Mouse (Mus musculus) spleen, adult 12 weeks (tissue): ENCODE data around the gene Rcsd1.

Experiments used
- DNase-seq: peaks from one replicate; pipeline ENCODE4 v3.0.0; 2022; ENCODE audit warnings: low spot score

Rcsd1 gene

DNA sequence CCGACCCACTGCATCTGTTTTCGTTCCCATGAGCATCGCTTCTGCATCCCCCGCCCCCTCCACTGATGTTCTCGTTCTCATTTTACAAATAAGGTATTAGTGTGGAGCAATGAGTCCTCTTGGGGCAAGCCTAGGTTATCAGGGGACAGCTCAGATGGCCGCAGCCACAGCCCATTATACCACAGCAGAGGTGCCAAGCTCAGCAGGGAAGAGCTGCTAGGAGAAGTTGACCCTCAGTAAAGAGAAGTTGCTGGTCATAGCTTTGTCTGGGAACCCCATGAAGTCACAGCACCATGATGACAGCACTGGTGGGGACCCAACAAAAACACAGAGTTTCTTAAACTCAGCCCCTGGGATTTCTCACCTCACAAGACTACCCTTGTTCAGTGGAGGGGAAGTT lies 47.8 kb downstream of the Rcsd1 start:
- DNase-seq: no peak

DNA sequence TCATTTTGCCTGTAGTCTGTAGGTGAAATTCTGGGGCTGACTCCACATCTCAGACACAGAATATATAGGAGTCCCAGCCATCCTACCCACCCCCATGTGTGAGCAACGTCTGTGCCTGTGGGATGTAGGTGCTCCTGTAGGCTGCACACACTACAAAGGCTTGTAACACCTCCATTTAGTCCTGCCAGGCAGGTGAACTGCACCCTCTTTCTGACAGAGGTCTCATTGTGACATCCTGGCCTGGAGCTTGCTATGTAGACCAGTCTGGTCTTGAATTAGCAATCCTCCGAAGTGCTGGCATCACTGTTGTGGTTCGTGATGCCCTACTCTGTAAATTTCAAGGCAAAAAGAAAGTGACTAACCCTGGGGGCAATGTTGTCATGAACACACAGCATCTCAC lies 48.4 kb downstream of the Rcsd1 start:
- no peak for DNase-seq

DNA sequence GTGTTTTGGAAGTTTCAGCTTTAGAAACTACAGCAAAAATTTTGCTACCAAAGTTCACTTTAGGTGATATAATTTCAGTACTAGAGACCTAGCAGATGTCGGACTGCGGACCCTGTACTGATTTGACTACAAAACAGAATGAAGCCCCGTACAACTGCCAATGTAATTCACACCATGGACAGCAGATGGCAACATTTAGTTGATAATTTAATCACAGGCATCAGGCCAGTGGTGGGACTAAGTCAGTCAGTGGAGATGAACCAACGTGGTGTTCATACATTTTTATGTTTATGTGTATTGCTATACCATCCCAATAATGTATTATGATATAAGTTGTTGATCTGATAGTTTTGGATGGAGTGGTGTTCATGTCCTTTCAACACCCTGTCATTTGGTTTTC lies 48.8 kb downstream of the Rcsd1 start:
- no peak for DNase-seq

DNA sequence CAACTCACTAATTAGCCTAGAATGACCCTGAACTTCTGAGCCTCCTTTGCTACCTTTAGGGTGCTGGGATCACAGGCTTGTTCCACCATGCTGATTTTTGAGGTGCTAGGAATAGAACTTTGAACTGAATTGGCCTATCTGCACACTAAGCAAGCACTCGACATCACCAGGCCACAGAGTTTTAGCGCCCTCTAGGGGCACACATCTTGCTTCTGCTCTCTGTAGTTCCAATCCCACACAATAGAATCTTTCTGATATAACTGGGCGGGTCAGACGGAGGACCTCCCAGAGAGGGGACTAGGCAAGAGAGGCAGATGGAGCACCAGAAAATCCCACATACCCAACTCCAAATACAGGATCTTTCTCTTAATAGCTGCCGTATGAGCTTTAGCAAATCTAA lies 51.0 kb downstream of the Rcsd1 start:
- no peak for DNase-seq

DNA sequence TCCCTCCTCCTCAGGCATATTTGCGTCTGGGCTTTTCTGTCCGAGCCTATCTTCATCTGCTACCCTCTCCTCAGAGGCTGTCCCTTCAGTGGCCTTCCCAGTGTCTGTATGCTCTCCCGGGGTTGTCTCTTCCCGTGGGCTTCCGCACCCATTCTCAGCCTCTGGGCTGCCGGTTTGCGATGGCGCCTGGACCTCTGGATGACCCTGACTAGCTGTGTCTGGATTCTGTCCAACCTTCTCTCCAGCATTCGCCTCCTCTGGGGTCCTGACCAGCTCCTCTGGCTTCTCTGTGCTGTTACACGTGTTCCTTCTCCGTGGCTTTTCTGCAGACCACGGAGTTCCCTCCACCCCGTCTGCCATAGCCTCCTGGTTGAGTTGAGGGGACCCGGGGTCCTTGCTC lies 54.1 kb downstream of the Rcsd1 start:
- DNase-seq: no peak

DNA sequence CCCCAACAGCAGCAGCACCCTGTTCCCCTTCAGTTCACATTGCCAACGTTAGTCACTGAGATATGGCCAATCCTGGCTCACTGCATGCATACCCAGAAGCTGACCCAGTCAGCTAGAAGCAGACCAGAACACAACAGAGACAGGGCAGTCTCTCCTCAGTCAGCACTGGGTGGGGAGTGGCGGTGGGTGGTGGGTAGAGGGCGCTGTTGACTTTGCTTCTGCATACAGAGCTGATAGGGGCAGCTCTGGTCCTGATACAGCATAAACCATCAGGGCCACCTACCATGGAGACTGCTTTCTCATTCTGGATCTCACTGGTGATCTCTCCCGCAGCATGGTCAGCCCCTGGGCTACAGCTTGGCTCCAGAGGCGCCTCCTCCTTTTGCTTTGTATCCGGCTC lies 54.5 kb downstream of the Rcsd1 start:
- DNase-seq: no peak

DNA sequence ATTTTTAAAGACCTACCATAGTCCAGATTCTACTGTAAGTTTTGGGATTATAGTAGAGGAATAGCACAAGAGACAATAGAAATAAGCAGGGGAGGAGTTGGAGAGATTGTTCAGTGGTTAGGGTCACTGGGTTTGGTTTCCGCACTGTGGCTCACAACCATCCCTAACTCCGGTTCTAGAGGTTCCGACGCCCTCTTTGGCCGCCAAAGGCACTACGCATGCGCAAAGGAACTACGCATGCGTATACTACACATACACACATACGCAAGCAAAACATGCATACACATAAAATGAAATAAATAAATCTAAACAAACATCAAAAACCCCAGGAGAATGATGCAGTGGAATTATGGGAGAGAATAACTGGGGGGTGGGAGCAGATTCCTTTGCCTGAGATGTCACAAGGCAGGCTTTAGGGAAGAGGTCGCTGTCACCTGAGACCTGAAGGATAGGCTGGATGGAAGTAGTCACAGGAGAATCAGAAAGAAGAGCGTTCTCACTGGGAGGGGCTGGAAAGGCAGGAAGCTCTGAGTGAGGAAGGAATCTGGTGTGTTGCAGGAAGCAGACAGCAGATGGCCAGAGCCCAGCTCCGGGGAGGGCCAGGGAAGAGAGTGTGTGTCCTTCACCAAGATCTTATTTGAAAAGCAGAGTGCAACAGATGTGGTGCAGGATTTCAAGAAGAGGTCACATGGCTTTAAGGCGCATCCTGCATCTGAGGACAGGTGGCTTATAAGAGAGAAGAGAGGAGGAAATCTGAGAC lies 56.3 kb downstream of the Rcsd1 start:
- no peak for DNase-seq

DNA sequence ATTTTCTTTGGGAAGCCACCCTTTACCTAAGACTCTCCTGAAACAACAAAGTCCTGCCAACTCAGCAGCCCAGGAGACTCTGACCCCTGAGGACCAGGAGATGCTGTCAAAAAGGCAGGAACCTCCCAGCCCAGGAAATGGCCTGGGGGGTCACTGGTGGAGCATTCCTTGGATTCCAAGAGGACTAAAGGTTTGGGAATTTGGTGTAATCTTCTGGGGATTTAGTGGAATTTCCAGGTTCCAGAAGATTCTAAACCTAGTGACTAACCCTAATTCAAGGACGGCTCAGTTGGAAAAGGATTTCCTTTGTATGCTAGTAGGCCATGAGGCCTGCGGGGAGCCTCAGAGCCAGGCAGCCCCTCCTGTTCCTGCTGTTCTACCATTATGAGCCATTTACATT lies 57.0 kb downstream of the Rcsd1 start:
- no peak for DNase-seq

DNA sequence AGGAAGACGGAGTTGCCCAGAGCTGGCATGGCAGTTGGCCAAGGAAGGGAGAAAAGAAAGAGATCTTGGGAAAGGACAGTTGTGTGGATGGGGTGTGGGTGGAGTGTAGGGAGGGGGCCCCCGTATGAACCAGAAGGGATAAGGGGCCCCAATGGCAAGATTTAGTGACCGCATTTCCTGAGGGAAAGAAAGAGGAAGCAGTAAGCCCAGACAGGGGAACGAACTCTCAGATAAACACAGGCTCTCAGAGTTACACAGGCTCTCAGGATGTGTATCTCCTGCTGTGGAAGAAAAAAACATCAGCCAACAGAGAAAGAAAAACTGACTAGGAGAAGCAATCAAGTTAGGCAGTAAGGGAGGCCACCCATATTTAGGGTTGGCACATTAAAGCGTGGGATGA lies 58.4 kb downstream of the Rcsd1 start:
- DNase-seq: no peak

DNA sequence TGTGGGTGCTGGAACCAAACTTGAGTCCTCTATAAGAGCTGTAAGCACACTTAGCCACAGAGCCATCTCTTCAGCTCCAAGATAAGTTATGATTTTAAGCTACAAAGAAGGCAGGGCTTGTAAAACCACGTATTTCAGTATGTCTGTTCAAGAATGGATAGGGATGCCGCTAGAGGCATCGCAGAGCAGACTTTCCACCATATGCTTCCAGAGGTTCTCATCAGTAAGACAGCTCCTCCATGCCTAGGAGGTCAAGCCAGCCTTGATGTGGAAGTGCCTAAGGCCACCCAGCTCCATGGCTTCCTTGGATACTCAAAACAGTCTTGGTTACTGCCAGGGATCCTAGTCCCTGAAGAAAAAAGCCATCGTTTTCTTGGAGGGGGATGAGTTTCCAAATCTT lies 64.5 kb downstream of the Rcsd1 start:
- DNase-seq: no peak

DNA sequence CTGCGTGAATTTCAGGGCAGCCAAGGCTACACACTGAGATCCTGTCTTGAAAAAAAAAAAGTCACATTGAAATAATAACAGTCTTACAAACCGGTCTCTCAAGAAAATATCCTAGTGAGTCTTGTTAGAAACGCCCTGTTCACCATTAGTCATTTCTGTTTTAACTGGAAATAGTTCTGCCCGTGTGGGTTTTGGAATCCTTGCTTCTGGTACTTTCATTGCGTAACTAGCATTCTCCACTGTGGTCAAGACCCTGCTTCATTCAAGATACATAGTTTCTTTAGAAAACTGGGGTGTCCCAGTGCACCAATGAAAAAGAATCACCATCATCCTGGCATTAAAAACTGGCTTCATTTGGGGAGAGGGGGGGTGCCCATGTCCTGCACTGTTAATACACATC lies 65.8 kb downstream of the Rcsd1 start:
- no peak for DNase-seq

DNA sequence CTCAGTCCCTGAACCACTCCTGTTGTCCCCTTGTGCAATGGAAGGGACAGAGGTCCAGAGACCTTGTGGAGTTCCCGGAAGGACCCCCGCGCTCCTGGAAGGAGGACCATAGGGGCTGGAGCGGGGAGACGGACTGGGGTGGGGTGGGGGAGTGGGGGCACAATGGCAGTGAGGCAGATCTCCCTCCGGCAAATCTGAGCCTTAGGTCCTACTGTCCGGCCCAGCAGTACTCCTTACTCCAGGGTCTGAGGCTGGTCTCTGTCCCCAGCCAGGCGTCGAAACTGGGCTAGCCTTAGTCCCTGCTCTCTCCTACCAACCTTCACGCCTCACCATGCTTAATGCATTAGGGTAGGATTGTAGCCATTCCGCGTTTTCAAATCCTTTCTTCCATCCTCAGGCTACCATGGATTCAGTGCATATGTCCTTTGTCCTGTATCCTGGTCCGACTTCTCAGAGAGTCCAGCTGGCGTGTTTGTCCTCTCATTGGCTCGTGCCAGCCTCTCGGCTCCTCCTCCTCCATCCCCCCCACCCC lies 66.7 kb downstream of the Rcsd1 start:
- no peak for DNase-seq

DNA sequence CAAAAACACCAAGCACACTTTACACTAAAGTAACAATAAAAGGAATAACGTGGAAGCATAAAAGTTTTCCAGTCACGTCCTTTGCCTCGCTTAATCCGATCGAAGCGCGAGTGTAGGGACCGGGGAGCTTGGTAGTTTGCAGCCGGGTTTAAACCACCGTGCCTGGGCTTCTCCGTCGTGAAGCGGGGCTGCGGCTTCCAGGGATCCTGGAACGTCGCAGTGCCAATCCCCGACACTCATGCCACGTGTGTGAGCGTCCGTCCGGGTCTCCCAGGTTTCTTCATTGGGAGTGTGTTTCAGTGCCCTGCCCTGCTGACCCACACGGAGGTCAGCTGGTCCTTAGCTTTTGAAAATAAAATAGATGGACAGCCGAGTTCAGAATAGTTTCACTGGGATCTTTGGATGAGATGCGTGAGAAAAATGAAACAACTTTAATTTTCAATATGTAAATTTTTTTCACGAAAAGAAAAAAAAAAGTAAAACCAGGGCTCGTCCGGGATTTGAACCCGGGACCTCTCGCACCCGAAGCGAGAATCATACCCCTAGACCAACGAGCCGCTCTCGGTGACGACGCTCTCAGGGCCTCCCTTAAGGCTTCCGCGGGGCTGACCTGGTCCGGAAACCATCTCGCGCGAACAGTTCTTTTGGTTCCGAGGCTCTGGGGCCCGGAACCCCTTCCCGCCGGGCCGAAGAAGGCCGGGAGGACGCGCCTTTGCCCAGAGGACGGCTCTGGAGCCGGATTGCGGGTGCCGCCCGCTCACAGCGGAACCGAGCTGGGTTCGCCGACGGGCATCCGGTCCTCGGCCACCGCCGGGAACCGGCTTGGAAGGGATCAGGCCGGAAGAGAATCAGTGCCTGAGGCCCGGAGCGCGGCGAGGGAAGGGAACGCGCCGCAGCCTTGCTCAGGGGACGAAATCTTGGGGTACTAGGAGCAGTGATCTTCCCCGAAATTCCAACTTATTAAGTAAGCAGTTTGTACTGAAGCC lies 67.5 kb downstream of the Rcsd1 start:
- peak; percentile 85 for DNase-seq

DNA sequence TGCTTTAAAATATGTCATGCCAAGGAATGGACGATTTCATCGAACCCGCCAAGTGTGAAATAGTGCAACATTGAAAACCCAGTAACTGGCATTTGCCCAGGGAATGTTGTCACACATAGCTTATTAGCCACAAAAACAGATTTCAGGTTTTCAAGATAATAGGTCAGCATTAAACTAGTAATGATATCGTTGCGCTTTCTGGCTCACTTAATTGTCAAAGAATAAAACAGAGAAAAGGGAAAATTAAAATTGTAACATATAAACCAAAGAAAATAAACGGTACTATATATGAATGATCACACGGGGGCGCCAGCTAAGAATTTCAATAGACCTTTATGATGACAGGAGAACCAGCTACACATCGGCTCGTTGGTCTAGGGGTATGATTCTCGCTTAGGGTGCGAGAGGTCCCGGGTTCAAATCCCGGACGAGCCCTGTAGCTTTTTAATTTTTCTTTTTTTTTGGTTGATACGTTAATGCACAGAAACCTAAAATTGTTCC lies 68.2 kb downstream of the Rcsd1 start:
- peak; percentile 70 for DNase-seq

DNA sequence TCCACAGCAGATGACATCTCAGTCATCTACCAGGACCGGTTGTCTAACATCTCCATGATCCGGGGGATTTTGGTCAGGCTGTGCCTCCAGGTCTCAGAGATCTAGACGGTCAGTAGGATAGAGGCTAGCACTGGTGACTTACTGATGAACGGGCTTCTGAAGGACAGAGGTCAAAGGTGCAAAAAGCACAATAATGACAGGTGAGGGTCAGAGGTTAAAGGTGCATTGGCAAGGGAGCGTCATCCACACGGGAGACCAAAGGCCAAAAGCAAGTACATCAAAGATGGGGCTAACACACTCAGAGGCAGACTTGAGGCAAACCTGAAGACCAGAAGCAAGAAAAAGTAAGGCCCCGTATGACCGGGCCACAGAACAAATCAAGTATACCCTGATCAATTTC lies 73.3 kb downstream of the Rcsd1 start:
- DNase-seq: no peak

DNA sequence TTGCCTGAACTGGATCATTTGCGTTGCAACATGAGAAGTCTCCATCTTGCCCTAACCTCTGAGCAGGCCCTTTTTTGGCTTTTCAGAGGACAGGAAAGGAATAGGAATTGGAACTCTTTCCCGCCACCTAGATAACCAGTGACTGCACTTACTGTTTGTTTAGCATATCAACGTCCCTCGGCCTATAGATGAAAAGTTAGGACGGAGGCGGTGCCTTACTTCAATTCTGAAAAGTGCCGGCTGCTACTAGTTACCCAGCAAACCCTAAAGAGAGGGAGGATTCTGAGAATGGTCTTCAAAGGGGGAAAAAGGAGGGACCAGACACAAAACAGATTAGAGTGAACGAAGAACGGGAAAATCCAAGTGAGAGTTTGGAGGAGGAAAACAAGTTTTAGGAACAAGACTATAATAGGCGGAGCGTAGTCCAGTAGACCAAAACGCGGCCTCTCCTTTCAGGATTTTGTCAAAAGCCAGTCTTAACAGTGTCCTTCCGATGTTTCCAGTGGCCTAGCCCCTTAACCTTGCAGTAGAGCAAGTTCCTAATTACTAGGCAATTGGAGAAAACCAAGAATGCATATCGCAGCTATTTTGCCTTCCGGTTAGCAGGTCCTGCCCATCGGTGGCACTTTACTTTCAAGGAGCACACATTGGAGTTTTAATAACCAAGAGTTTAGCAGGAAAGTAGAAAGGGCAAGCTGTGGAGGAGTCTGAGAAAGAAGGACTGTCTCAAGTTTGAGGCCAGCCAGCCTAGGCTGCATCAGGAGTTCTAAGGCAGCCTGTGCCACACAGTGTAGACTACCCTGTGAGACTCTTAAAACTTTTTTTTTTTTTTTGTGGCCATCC lies 74.3 kb downstream of the Rcsd1 start:
- no peak for DNase-seq

DNA sequence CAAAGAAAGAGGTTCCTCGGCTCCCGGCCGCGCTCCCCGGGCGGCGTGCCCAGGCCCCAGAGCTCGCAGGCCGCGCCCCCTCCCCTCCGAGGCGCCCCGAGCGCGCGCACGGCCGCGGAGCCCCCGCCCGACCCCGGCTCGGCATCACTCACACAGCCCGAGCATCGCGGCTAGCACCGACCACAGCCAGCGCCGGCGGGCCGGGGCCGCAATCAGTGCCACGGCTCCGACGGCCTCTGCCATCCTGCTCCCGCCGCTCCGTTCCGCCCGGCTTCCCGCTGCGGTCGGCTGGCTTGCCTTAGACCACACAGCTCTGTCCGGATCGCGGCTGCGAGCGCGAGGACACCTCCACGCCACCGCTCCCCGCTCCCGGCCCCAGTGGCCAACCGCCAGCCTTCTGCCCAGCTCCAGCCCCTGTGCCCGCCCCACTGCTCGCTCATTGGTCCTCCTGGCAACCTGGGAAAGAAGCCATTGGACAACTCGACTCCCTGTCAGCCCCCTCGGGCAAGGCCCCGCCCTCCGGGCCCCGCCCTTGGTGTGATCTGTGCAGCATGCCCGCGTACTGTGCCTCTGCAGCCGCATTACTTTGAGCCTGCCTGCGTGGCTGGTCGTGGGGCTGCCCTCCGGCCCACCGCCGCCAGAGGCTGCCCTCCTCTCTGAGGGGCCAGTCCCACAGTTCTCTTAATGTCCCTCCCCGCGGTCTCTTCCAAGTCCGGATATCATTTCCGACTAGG lies 75.2 kb downstream of the Rcsd1 start, which contains the start of gene Mpzl1:
Mpzl1 (minus strand) TSS at position 388 of the 734 bp plus-strand sequence.
- peak; percentile 95 for DNase-seq

DNA sequence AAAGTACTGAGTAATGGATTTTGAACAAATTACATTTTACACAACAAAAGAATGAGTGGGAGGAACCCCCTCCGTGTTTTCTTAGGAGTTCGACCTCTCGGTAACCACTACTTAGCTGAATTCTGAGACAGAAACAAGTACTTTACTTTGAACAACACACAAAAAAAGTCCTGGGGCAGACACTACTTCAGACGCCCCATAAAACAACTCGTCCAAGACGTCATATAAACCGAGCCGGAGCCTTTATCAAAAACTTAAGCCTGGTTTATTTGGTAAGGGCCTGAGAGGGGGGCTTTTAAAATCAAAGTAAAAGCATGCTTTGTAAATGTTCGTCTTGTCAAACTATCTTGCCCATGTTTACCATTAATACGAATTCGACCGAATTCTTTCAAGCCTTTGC lies 76.2 kb downstream of the Rcsd1 start:
- DNase-seq: no peak

DNA sequence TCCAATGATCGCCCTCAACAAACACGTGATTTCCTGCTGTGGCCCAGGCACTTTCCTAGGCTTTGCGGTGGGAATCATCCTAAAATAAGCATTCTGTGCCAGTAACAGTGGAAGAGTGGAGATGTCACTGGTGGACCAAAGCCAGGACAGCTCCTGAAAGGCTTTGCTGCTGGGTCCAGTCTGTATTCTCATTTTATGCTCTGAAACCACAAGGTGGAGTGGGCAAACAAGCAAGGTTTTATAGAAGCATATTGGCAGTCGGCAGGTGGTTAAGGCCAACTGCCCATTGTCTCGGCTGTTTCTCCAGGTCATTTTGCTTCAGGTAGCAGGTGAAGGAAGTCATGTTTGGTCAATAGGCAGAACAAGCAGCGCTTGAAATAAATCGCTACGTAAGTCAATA lies 78.4 kb downstream of the Rcsd1 start:
- no peak for DNase-seq

DNA sequence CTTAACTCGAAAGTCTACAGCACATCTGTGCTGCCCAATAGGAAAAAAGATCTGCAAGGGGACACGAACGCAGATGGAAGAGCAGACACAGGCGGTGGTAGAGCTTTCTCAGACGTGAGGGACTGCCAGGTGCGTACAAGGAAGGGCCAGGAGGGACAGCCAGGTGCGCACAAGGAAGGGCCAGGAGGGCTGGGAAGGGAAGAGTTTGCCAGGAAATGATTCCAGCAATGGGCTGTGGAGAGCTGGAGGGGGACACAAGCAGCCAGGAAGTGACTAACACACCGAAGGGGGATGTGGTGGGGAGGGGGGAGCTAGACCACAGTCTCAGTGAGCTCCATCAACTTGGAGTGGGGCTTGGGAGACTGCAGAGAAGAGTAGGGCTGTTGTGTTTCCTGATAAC lies 79.6 kb downstream of the Rcsd1 start:
- no peak for DNase-seq

DNA sequence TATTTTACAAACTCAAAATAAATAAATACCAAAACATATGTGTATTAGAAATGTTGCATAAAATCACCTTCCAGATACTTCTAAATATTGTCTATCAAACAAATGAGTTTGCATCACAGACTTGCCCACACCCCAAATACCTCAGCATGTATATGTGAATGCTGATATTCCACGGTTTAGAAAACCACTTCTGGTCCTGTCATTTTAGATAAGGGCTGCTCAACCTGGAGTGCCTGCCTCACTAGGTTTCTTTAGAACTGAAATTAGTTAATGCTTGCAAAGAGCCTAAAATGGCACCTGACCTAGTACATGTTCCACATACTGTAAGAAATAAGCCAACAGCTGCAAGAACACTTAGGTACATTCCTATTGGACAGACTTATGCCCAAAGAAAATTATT lies 81.0 kb downstream of the Rcsd1 start:
- DNase-seq: no peak
